Mouse (Mus musculus): ENCODE measurements around the gene Cox6a2. TPM values are rescaled to one million over a fixed set of nuclear protein-coding genes. Genes with fewer than 3 reads are reported as not detected.

Gene Cox6a2
- total RNA-seq (2014; rRNA removed) (not detected in 2 replicates), polyA plus RNA-seq (2015; fragmentation: Nextera tagmentation; extraction: Ambion mirVana) (3.3 and 3.8 TPM in 2 replicates)

DNA sequence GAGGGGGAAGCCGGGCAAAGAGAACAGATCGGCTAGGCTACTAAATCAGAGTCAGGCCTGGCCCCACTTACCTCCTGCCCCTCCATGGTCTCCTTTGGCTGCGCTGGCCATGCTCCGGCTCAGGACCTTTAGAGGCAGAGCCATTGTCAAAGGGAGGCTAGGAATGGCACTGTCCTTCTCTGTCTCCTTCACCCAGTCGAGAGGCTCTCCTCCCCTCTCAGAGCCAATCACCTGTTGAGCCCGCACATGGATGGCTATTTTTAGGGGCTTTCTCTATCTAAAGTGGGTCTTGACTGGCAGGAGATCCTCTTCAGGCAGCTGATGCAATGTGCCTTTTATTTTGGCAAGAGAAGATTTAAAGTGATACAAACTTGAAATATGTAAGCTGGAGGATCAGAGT lies at the start of gene Cox6a2:
Gene Cox6a2 (minus strand): TSS at position 236 of the 400 bp plus-strand sequence.
- no peak within 1 kb of the TSS for H3K9ac ChIP-seq (replicated peaks; ENCODE audit: low read length, poor library complexity, severe bottlenecking)
- no peak within 1 kb of the TSS for H3K27ac ChIP-seq (ENCODE audit: low read depth, low read length)
- H3K9me3 ChIP-seq (ENCODE audit: low read length): no peaks in the 10 kb centered on the region
- ATAC-seq (ENCODE audit: low FRiP score) (no peak), DNase-seq (ENCODE audit: low spot score) (no peak)
- no peaks in the 10 kb centered on the region for H3K36me3 ChIP-seq (ENCODE audit: insufficient read depth, low read length)
- no peaks in the 10 kb centered on the region for H3K4me1 ChIP-seq (ENCODE audit: insufficient read depth, low read length)
- H3K4me3 ChIP-seq (ENCODE audit: low read depth, low read length): no peak within 1 kb of the TSS
- H3K4me2 ChIP-seq (ENCODE audit: low read depth, low read length, poor library complexity, severe bottlenecking): no peak within 1 kb of the TSS
- no peaks in the 10 kb centered on the region for H3K27me3 ChIP-seq (ENCODE audit: insufficient read depth, low read length)
- TF ChIP-seq CTCF (IDR thresholded peaks at IDR 0.05): no peak
- WGBS: 83% methylated on average over 6 of the region's 6 CpGs

DNA sequence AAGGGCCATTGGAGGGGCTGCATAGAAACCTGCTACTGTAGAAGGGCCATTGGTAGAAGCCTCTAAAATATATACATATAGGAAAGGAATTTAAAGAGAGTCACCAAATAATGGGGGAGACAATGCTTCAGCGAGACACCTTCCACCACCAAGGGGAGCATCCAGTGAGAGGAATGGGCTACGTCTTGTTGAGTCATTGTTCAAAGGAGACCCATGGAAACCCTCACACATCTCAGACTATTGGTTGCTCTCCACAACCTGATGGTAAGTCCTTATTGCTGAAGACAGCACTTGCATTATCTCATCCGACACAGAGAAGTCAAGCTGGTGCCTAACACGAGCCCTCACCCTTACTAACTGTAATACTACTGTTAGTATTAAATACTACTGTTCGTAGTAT lies 49.6 kb upstream of the Cox6a2 start:
- Histone ChIP-seq H3K27ac (ENCODE audit: low read depth, low read length) (no peak overlapping the region), H3K9ac (replicated peaks; ENCODE audit: low read length, poor library complexity, severe bottlenecking) (no peak overlapping the region), H3K4me3 (ENCODE audit: low read depth, low read length) (no peak overlapping the region), H3K4me2 (ENCODE audit: low read depth, low read length, poor library complexity, severe bottlenecking) (no peak overlapping the region), H3K9me3 (ENCODE audit: low read length) (no peaks in the 10 kb centered on the region), H3K27me3 (ENCODE audit: insufficient read depth, low read length) (no peaks in the 10 kb centered on the region), H3K36me3 (ENCODE audit: insufficient read depth, low read length) (no peaks in the 10 kb centered on the region), H3K4me1 (ENCODE audit: insufficient read depth, low read length) (no peaks in the 10 kb centered on the region)
- DNase-seq (ENCODE audit: low spot score): no peak
- TF ChIP-seq CTCF (IDR thresholded peaks at IDR 0.05): no peak
- WGBS: 92% methylated on average over 5 of the region's 5 CpGs
- no peak for ATAC-seq (ENCODE audit: low FRiP score)

DNA sequence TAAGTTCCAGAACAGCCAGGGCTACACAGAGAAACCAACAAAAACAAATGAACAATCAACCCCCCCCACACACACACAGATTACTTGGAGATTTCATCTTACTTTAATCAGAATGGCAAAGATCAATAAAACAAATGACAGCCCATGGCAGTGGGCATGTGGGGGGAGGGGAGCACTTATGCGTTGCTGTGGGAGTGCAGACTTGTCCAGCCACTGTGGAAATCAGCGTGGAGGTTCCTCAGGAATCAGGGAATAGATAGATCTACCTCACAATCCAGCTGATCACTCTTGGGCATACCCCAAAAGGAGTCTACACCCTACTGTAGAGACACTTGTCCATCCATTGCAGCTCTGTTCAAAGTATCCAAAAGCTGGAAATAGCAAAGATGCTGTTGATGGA lies 48.8 kb upstream of the Cox6a2 start:
- DNase-seq (ENCODE audit: low spot score) (no peak), ATAC-seq (ENCODE audit: low FRiP score) (no peak)
- Histone ChIP-seq H3K4me3 (ENCODE audit: low read depth, low read length) (no peak overlapping the region), H3K27ac (ENCODE audit: low read depth, low read length) (no peak overlapping the region), H3K4me1 (ENCODE audit: insufficient read depth, low read length) (no peaks in the 10 kb centered on the region), H3K27me3 (ENCODE audit: insufficient read depth, low read length) (no peaks in the 10 kb centered on the region), H3K4me2 (ENCODE audit: low read depth, low read length, poor library complexity, severe bottlenecking) (no peak overlapping the region), H3K9ac (replicated peaks; ENCODE audit: low read length, poor library complexity, severe bottlenecking) (no peak overlapping the region), H3K36me3 (ENCODE audit: insufficient read depth, low read length) (no peaks in the 10 kb centered on the region), H3K9me3 (ENCODE audit: low read length) (no peaks in the 10 kb centered on the region)
- 62% methylated on average over 2 of the region's 2 CpGs for WGBS
- no peak for TF ChIP-seq CTCF (IDR thresholded peaks at IDR 0.05)

DNA sequence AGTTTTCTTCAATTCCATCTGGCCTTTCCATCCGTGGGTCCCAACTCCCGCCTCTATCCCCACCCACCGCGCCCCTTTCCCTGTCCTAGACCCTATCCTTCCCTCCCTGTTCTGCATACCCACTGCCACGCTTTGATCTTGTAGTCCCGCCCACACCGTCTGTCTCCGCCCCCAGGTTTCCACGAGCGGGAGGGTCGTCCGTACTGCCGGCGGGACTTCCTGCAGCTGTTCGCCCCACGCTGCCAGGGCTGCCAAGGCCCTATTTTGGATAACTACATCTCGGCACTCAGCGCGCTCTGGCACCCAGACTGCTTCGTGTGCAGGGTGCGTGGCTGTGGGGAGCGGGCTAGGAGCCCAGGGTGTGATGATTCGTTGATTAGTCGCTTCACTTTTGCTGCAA lies 46.4 kb upstream of the Cox6a2 start:
- ATAC-seq (ENCODE audit: low FRiP score): no peak
- H3K4me3 ChIP-seq (ENCODE audit: low read depth, low read length): peak overlapping the region; percentile 20
- no peak overlapping the region for H3K27ac ChIP-seq (ENCODE audit: low read depth, low read length)
- DNase-seq (ENCODE audit: low spot score): no peak
- peak overlapping the region; percentile 40 for H3K4me2 ChIP-seq (ENCODE audit: low read depth, low read length, poor library complexity, severe bottlenecking)
- no peak for TF ChIP-seq CTCF (IDR thresholded peaks at IDR 0.05)
- 9% methylated on average over 24 of the region's 24 CpGs for WGBS
- H3K9me3 ChIP-seq (ENCODE audit: low read length): no peaks in the 10 kb centered on the region
- H3K36me3 ChIP-seq (ENCODE audit: insufficient read depth, low read length): no peaks in the 10 kb centered on the region
- H3K4me1 ChIP-seq (ENCODE audit: insufficient read depth, low read length): peaks cover 3% of the 10 kb centered on the region; the same call in 1 of the 2 replicates
- no peak overlapping the region; the same call in 1 of the 2 replicates for H3K9ac ChIP-seq (replicated peaks; ENCODE audit: low read length, poor library complexity, severe bottlenecking)
- H3K27me3 ChIP-seq (ENCODE audit: insufficient read depth, low read length): no peaks in the 10 kb centered on the region

DNA sequence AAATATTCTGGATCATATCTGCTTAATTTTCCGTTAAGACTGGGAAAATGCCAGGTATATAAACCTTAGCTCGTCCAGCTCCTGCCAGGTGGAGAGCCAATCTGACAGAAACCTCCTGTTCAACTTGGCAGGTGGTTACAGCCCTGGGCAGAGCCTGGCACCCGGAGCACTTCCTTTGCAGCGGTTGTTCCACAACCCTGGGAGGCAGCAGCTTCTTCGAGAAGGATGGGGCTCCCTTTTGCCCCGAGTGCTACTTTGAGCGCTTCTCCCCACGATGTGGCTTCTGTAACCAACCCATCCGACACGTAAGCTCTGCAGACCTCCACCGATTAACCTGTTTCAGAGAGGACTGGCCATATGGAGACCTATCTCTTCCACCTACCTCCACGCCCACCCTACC lies 45.8 kb upstream of the Cox6a2 start:
- Histone ChIP-seq H3K4me1 (ENCODE audit: insufficient read depth, low read length) (peaks cover 3% of the 10 kb centered on the region; the same call in 1 of the 2 replicates), H3K4me2 (ENCODE audit: low read depth, low read length, poor library complexity, severe bottlenecking) (peak overlapping the region; percentile 40), H3K9me3 (ENCODE audit: low read length) (no peaks in the 10 kb centered on the region), H3K9ac (replicated peaks; ENCODE audit: low read length, poor library complexity, severe bottlenecking) (no peak overlapping the region), H3K27ac (ENCODE audit: low read depth, low read length) (no peak overlapping the region), H3K4me3 (ENCODE audit: low read depth, low read length) (no peak overlapping the region), H3K27me3 (ENCODE audit: insufficient read depth, low read length) (no peaks in the 10 kb centered on the region), H3K36me3 (ENCODE audit: insufficient read depth, low read length) (no peaks in the 10 kb centered on the region)
- DNase-seq (ENCODE audit: low spot score) (no peak), ATAC-seq (ENCODE audit: low FRiP score) (no peak)
- TF ChIP-seq CTCF (IDR thresholded peaks at IDR 0.05): no peak
- WGBS: 60% methylated on average over 12 of the region's 12 CpGs

DNA sequence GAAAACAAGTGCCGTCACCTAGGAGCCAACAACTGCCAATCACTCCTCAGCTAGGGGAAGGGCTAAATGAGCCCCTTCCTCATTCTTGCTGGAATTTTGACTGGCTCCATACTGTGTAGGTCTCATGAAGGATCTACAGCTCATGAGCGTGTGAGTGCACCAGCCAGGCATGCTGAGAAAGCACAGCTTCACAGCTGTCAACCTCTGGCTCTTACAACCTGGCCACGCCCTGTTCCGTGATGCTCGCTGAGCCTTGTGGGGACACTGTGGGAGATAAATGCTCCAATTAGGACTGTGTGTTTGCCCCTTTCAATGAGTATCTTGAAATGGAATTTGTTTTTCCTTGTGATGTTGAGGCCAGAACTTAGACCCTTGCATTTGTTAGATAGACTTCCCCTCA lies 43.8 kb upstream of the Cox6a2 start:
- TF ChIP-seq CTCF (IDR thresholded peaks at IDR 0.05): no peak
- Histone ChIP-seq H3K36me3 (ENCODE audit: insufficient read depth, low read length) (peaks cover under 1% of the 10 kb centered on the region; the same call in 1 of the 2 replicates), H3K4me2 (ENCODE audit: low read depth, low read length, poor library complexity, severe bottlenecking) (no peak overlapping the region), H3K9ac (replicated peaks; ENCODE audit: low read length, poor library complexity, severe bottlenecking) (no peak overlapping the region), H3K9me3 (ENCODE audit: low read length) (no peaks in the 10 kb centered on the region), H3K4me1 (ENCODE audit: insufficient read depth, low read length) (peaks cover 3% of the 10 kb centered on the region), H3K27ac (ENCODE audit: low read depth, low read length) (no peak overlapping the region), H3K27me3 (ENCODE audit: insufficient read depth, low read length) (no peaks in the 10 kb centered on the region), H3K4me3 (ENCODE audit: low read depth, low read length) (no peak overlapping the region)
- WGBS: 81% methylated on average over 5 of the region's 5 CpGs
- no peak for DNase-seq (ENCODE audit: low spot score)
- no peak for ATAC-seq (ENCODE audit: low FRiP score)

All from midbrain, postnatal 0 days (tissue).